10 mouse cellular contexts compared by ENCODE assay signal in the genomic region with DNA sequence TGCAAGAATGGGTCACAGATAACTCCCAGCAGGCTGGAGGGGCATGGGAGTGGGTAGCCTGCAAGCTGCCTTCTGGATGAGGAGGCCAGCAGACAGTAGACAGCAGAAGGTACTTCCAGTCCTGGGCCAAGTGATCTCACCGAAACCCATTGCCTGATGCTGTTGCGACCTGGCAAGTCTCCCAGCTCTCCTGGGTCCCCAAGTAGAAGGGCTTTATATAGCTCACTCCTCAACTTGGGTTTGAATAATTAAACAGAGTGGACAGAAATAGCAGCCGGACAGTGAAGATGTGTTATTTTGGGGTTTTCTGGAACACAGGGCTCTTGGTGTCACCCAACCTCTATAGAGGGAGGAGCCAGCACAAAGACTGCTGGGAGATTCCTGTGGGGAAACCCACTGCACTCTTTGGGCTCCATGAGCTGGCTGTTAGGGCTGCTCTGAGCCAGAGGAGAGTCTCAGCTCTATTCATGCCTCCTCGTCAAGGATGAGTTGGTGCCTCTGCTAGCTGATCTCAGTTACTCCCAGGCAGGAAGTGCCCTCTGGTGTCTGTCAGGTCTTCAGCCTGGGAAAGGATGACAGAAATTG. TPM values are rescaled to one million over a fixed set of nuclear protein-coding genes. Genes with fewer than 3 reads are reported as not detected.
DNase-seq lines count a peak whose midpoint lies in the region.
"Had no signal": no experiment of that assay in that cellular context is flagged by ENCODE, and none has a peak within 500 bp of the region (broad histone marks: within the 10 kb centered on the region; RNA-seq: fewer than 3 reads in every experiment).

No protein-coding gene starts in this region.

- peaks cover 21% of the 10 kb centered on the region for H3K4me1 ChIP-seq in embryonic facial prominence, embryonic 10.5 days

- WGBS in embryonic facial prominence, embryonic 10.5 days = 69% methylated on average over 4 of the region's 4 CpGs

- intact Hi-C loops in heart, postnatal 25 days (cut with DNase I) = loop anchor here (5.0 kb wide), 1 partner anchor 39 kb away; no protein-coding TSS in a partner anchor

- peak; percentile 98 for DNase-seq in heart, adult 11 months
- no peak for DNase-seq in heart, postnatal 25 days (ENCODE audit: low spot score)
- DNase-seq in CD4-positive, CD25-positive, alpha-beta regulatory T cell, adult 2 months (ENCODE audit: low read depth, low spot score) = peak; percentile 64
- no peak for DNase-seq in embryonic facial prominence, embryonic 10.5 days (ENCODE audit: low spot score)
- peak; percentile 81 for DNase-seq in heart, postnatal 4 days
- no peak for DNase-seq in retina, embryonic 14.5 days (ENCODE audit: low spot score)
- DNase-seq in retina, postnatal 1 day = no peak
- no peak for DNase-seq in urinary bladder, adult 2 months (ENCODE audit: low spot score)

- no peaks in the 10 kb centered on the region for H3K36me3 ChIP-seq in embryonic facial prominence, embryonic 10.5 days (replicated peaks)

- no peaks in the 10 kb centered on the region for H3K9me3 ChIP-seq in embryonic facial prominence, embryonic 10.5 days

- 0 out of 2 replicates have a peak overlapping the region, but pooled peaks have one; percentile 36 for H3K27ac ChIP-seq in embryonic facial prominence, embryonic 10.5 days (replicated peaks)

- H3K4me3 ChIP-seq in embryonic facial prominence, embryonic 10.5 days = no peak overlapping the region

- no peaks in the 10 kb centered on the region for H3K27me3 ChIP-seq in embryonic facial prominence, embryonic 10.5 days (replicated peaks; ENCODE audit: low read depth, poor library complexity, severe bottlenecking)

RNA-seq across cellular contexts. Expression of a gene that starts 8.9 kb away (rescaled TPM):
- 100 to 1,000 TPM; 111 to 122 TPM for total RNA-seq in heart, postnatal 25 days (2021)
- polyA plus RNA-seq in embryonic facial prominence, embryonic 10.5 days (2016; fragmentation: Nextera tagmentation; extraction: Ambion mirVana) = 11.1 and 12.1 TPM in 2 replicates
- 100 to 1,000 TPM; 115 to 120 TPM for total RNA-seq in heart, postnatal 4 days (2021)
- polyA plus RNA-seq in urinary bladder, adult 2 months (2012; rRNA removed) = 34.6 and 51.0 TPM in 2 replicates

RNA-seq across cellular contexts. Expression of a gene that starts 51.5 kb away (rescaled TPM):
- total RNA-seq in heart, postnatal 25 days (2021) = 1 to 10 TPM in 1 of 2 experiments, under 1 TPM in 1; 0.75 to 1.0 TPM
- polyA plus RNA-seq in embryonic facial prominence, embryonic 10.5 days (2016; fragmentation: Nextera tagmentation; extraction: Ambion mirVana) = 27.3 and 28.2 TPM in 2 replicates
- 10 to 100 TPM; 49.2 to 56.5 TPM for total RNA-seq in heart, postnatal 4 days (2021)
- 2.0 and 2.6 TPM in 2 replicates for polyA plus RNA-seq in urinary bladder, adult 2 months (2012; rRNA removed)

RNA-seq across cellular contexts. Expression of a gene that starts 55.2 kb away (rescaled TPM):
- not detected for total RNA-seq in heart, postnatal 25 days (2021)
- polyA plus RNA-seq in embryonic facial prominence, embryonic 10.5 days (2016; fragmentation: Nextera tagmentation; extraction: Ambion mirVana) = 0.09 and 0.24 TPM in 2 replicates
- not detected for total RNA-seq in heart, postnatal 4 days (2021)
- not detected in 2 replicates for polyA plus RNA-seq in urinary bladder, adult 2 months (2012; rRNA removed)
- total RNA-seq: left cerebral cortex, postnatal 10 days had no signal
- polyA plus RNA-seq: spleen, adult 2 months had no signal

Comparison
In these comparisons a context has a peak if more than half of its experiments do, and no peak if none do; other contexts are left out.
1. DNase-seq: peak in heart, adult 11 months (single experiment), CD4-positive, CD25-positive, alpha-beta regulatory T cell, adult 2 months (single experiment) and heart, postnatal 4 days (single experiment); none in heart, postnatal 25 days (single experiment), embryonic facial prominence, embryonic 10.5 days (single experiment), retina, embryonic 14.5 days (single experiment), retina, postnatal 1 day (single experiment) and urinary bladder, adult 2 months (single experiment).
2. RNA of a gene that starts 51.5 kb away (total RNA-seq): 49.2 to 56.5 TPM in heart, postnatal 4 days; 0.75 to 1.0 TPM in heart, postnatal 25 days; every median in the first group is over 10 times any median in the second.